In the genomic region with DNA sequence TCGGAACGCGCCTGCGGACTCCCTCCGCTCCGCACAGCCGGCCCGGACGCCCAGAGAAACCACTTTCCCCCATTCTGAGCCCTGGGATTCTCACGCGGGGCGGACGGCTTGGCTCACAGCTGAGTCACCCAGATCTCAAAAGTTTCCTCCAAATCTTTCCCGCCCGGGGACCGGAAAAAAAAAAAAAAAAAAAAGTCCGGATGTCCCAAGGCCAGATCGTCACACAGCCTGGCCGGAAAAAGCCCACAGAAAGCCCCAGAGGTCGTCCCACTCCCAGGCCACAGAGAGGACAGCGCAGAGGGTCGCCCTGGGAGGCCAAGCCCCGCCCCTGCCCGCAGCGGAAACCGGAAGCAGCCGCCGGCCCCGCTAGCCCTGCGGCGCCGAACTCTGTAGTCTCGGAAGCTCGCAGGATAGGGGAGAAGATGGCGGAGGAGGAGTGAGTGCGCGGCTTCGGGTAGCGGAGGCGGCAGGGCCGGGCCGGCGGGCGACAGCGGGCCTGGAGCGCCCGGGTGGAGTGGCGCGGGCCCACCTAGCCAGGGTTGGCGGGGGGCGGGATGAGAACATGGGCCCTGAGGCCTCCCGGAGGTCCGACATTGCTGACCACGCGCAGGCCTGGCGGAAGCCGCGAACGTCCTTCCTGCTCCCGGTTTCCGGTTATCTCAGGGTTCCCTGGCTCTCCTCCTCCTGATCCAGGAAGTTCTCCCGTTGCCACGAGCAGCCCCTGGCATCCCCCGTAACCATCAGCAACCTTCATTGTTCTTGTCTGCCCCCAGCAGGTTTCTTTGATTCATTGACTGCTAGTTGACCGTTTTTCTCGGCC, we compare ENCODE assay signal across 8 mouse cellular contexts. TPM values are rescaled to one million over a fixed set of nuclear protein-coding genes. Genes with fewer than 3 reads are reported as not detected.
DNase-seq lines count a peak whose midpoint lies in the region; ATAC-seq and TF ChIP-seq lines count a peak whose summit lies in the region.

Slc9a8 (plus strand) TSS at position 383 of the 820 bp plus-strand sequence.

- peak within 1 kb of the TSS; percentile 91 for H3K9ac ChIP-seq in heart, embryonic 13.5 days
- H3K9ac ChIP-seq in liver, embryonic 12.5 days: peak within 1 kb of the TSS; percentile 94
- H3K9ac ChIP-seq in stomach, embryonic 15.5 days: peak within 1 kb of the TSS; percentile 89

- no peak for TF ChIP-seq CTCF in C2C12 (IDR thresholded peaks at IDR 0.05; ENCODE audit: control insufficient read depth, insufficient read depth, insufficient read length)

- H3K27ac ChIP-seq in heart, embryonic 13.5 days (replicated peaks): peak within 1 kb of the TSS; percentile 96
- H3K27ac ChIP-seq in liver, embryonic 12.5 days: peak within 1 kb of the TSS; percentile 96
- H3K27ac ChIP-seq in stomach, embryonic 15.5 days: peak within 1 kb of the TSS; percentile 97

- H3K4me1 ChIP-seq in heart, embryonic 13.5 days: peaks cover 33% of the 10 kb centered on the region
- H3K4me1 ChIP-seq in liver, embryonic 12.5 days: peaks cover 64% of the 10 kb centered on the region
- peaks cover 9% of the 10 kb centered on the region for H3K4me1 ChIP-seq in stomach, embryonic 15.5 days

- under 1% methylated on average over 66 of the region's 66 CpGs for WGBS in heart, embryonic 13.5 days
- under 1% methylated on average over 65 of the region's 66 CpGs for WGBS in liver, embryonic 12.5 days (ENCODE audit: insufficient replicate concordance)
- under 1% methylated on average over 65 of the region's 66 CpGs for WGBS in stomach, embryonic 15.5 days

- H3K36me3 ChIP-seq in C2C12 (ENCODE audit: control insufficient read depth, insufficient read depth): peaks cover 27% of the 10 kb centered on the region
- H3K36me3 ChIP-seq in heart, embryonic 13.5 days: peaks cover 29% of the 10 kb centered on the region
- peaks cover 31% of the 10 kb centered on the region for H3K36me3 ChIP-seq in liver, embryonic 12.5 days
- H3K36me3 ChIP-seq in stomach, embryonic 15.5 days: peaks cover 24% of the 10 kb centered on the region

- peak; percentile 84 for DNase-seq in brain, embryonic 18.5 days (ENCODE audit: low read depth, low spot score)
- DNase-seq in kidney, postnatal 10 days: peak; percentile 98
- DNase-seq in natural killer cell, adult 2 months (ENCODE audit: low spot score in 2 of 2): peak; percentile 91 to 92

- ATAC-seq in erythroid progenitor cell, adult 5-6 weeks (replicated peaks; ENCODE audit: low FRiP score, poor library complexity, severe bottlenecking): peak; percentile 79
- peak; percentile 90 for ATAC-seq in heart, embryonic 13.5 days (ENCODE audit: extremely low read depth, insufficient number of reproducible peaks, low FRiP score, low TSS enrichment)
- peak; percentile 94 for ATAC-seq in liver, embryonic 12.5 days
- ATAC-seq in stomach, embryonic 15.5 days (ENCODE audit: insufficient read depth, low FRiP score, low read depth): peak; percentile 96

- peak within 1 kb of the TSS; percentile 91 for H3ac ChIP-seq in C2C12 (ENCODE audit: control insufficient read depth, insufficient read length, low read depth)

- H3K4me3 ChIP-seq in C2C12 (ENCODE audit: insufficient read depth, poor library complexity, severe bottlenecking): peak within 1 kb of the TSS; percentile 78
- peak within 1 kb of the TSS; percentile 76 for H3K4me3 ChIP-seq in heart, embryonic 13.5 days
- peak within 1 kb of the TSS; percentile 88 for H3K4me3 ChIP-seq in liver, embryonic 12.5 days
- peak within 1 kb of the TSS; percentile 86 for H3K4me3 ChIP-seq in stomach, embryonic 15.5 days (replicated peaks)

- no peaks in the 10 kb centered on the region for H3K27me3 ChIP-seq in C2C12 (ENCODE audit: control insufficient read depth, insufficient read depth, insufficient read length)
- H3K27me3 ChIP-seq in heart, embryonic 13.5 days (replicated peaks): no peaks in the 10 kb centered on the region
- H3K27me3 ChIP-seq in liver, embryonic 12.5 days (replicated peaks): no peaks in the 10 kb centered on the region
- H3K27me3 ChIP-seq in stomach, embryonic 15.5 days (replicated peaks): no peaks in the 10 kb centered on the region

- H3K9me3 ChIP-seq in heart, embryonic 13.5 days: no peaks in the 10 kb centered on the region; the same call in 1 of the 2 replicates
- 0 out of 2 replicates have a peak, but pooled peaks cover 3% of the 10 kb centered on the region for H3K9me3 ChIP-seq in liver, embryonic 12.5 days (replicated peaks)
- no peaks in the 10 kb centered on the region for H3K9me3 ChIP-seq in stomach, embryonic 15.5 days

- H3K79me3 ChIP-seq in C2C12 (ENCODE audit: low read depth): peaks cover 16% of the 10 kb centered on the region

- peaks cover 27% of the 10 kb centered on the region for H3K79me2 ChIP-seq in C2C12 (ENCODE audit: control insufficient read depth, insufficient read depth)

- H3K4me2 ChIP-seq in heart, embryonic 13.5 days: peak within 1 kb of the TSS; percentile 85
- H3K4me2 ChIP-seq in liver, embryonic 12.5 days: peak within 1 kb of the TSS; percentile 73
- H3K4me2 ChIP-seq in stomach, embryonic 15.5 days: peak within 1 kb of the TSS; percentile 89

TF ChIP-seq in C2C12, 6 proteins besides CTCF, POLR2A, EP300 and RAD21:
- TF ChIP-seq MYOD1 (IDR thresholded peaks at IDR 0.05; ENCODE audit: control insufficient read depth, insufficient read length, low read depth): no peak
- no peak for TF ChIP-seq USF1 (IDR thresholded peaks at IDR 0.05; ENCODE audit: low read depth)
- peak; percentile 87 for TF ChIP-seq MAX (IDR thresholded peaks at IDR 0.05)
- no peak for TF ChIP-seq FOSL1 (IDR thresholded peaks at IDR 0.05; ENCODE audit: insufficient read depth, low read length, poor library complexity, severe bottlenecking)

RNA-seq across cellular contexts. Expression of gene Slc9a8, which starts in this region (rescaled TPM):
- 19.0 TPM for polyA plus RNA-seq in C2C12 (2012; fragmentation: generic; extraction: Trizol)
- 49.0 and 56.6 TPM in 2 replicates for total RNA-seq in erythroid progenitor cell, adult 5-6 weeks (2015; ENCODE audit: low replicate concordance)
- total RNA-seq in erythroid progenitor cell, adult 5-6 weeks (2017; ENCODE audit: low replicate concordance): 37.7 and 38.0 TPM in 2 replicates
- polyA plus RNA-seq in heart, embryonic 13.5 days (2015; fragmentation: Nextera tagmentation; extraction: Ambion mirVana): 17.4 and 18.7 TPM in 2 replicates
- polyA plus RNA-seq in liver, embryonic 12.5 days (2016; fragmentation: Nextera tagmentation; extraction: Ambion mirVana): 17.4 and 18.8 TPM in 2 replicates
- polyA plus RNA-seq in stomach, embryonic 15.5 days (2015; fragmentation: Nextera tagmentation; extraction: Ambion mirVana): 20.5 and 25.0 TPM in 2 replicates

Comparison
In these comparisons a context has a peak if more than half of its experiments do, and no peak if none do; other contexts are left out.
1. Peak in every context shown above with its lines: DNase-seq, ATAC-seq, H3K4me3 ChIP-seq and H3K27ac ChIP-seq.